Mouse (Mus musculus) layer of hippocampus, adult 18-20 months (tissue): Measurements from ENCODE around the gene Dab2ip. TPM values are rescaled to one million over a fixed set of nuclear protein-coding genes. Genes with fewer than 3 reads are reported as not detected.

Source experiments
- DNase-seq, 2 experiments: peaks; one replicate each; pipeline ENCODE4 v3.0.0; 2022; ENCODE audit warnings: low spot score in 2 of 2
- total RNA-seq, 2 experiments: library from RNA; stranded (reverse); gene quantifications; 2 replicates each; pipeline ENCODE4 v1.2.3; 2021

Dab2ip gene
- total RNA-seq, 2 experiments from 2014 or later = 108 to 109 TPM

DNA sequence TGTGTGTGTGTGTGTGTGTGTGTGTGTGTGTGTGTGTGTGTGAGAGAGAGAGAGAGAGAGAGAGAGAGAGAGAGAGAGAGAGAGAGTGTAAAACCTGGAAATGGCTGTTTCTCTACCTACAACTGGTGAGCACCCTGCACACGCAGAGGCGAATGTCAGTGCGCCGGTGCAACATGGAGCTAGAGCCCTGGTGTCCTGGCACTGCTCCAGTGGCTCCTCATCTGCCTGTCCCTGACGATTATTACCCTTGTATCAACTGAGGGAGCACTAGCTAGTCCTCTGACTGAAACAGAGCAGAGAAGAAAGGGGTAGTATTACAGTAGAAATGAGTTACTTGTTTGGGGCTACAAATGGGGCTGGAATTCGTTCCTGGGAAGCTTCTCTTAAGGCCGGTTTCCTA is 155.4 kb downstream of the Dab2ip start:
- DNase-seq = no peak

DNA sequence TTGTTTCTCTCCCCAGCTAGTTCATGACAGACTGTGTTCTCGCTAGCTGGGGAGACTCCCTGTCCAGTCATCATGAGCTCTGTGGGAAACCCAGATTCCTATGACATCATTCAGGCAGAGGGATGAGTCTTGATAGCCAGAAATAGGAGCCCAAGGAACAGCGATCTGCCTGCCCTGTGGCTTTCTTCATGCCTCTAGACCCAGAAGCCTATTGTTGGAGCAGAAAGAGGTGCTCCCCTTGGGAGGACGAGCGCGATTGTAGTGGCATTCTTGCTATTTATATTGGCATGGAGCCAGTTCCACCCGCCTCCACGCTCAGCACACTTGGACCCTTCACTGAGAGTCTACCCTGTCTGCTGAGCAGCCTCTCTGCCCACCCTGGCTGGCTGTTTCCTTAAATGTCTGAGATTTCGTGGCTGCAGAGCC is 156.7 kb downstream of the Dab2ip start:
- no peak for DNase-seq

- DNase-seq = no peak
Observed at GRCm38 (mm10) chr2:35715485-35715884, 157.4 kb downstream of the Dab2ip start.

DNA sequence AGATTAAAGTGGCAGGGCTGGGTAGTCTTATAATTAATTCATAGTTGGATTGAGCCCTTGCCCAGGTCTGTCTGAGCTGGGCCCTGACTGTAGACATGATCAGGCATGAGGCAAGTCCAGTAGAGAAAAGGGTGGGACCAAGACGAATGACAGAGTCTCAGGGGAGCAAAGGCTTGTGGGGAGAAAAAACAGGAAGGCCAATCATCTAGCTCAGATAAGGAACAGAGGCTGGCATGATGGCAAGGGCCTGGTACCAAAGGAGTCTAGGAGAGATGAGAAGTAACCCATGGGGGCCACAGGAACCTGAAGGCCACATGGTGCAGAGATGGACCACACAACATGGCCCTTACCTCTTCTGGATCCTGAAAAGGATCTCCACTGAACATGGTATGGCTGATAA is 158.1 kb downstream of the Dab2ip start:
- DNase-seq = no peak

- DNase-seq = no peak
Observed at GRCm38 (mm10) chr2:35718003-35718500, 160.0 kb downstream of the Dab2ip start.

- DNase-seq = no peak
Observed at GRCm38 (mm10) chr2:35718662-35719061, 160.6 kb downstream of the Dab2ip start.

DNA sequence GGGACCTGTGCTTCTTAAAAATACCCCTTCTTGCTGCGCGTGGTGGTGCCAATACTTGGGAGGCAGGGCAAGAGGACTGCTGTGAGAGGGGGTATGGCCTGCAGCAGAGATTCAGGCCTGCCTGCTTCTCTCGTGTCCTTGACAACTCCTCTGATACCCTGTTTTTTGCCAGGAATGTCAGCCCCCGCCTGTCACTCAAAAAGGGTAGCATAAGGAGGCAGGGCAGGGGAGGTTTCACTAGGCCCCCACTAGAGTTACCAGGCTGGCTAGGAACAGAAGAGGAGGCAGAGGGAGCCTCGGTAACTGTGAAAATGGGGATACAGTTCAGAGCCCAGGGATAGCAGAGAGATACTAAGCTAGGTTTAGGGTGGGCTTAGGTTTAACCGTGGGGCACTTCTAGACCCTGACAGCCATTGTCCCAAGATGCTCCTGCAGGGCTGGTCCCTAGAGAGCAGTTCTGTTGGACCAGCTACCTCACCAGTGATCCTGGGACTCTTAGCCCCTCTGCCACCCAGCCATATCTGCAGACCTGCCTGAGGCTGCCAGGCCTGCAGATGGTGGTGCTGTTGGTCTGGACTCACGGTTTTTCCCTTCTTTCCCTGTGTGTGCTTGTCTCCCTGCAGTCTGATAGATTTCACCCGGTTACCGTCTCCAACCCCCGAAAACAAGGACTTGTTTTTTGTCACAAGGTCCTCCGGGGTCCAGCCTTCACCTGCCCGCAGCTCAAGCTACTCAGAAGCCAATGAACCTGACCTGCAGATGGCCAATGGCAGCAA is 161.4 kb downstream of the Dab2ip start:
- DNase-seq = peak; percentile 35 to 75

DNA sequence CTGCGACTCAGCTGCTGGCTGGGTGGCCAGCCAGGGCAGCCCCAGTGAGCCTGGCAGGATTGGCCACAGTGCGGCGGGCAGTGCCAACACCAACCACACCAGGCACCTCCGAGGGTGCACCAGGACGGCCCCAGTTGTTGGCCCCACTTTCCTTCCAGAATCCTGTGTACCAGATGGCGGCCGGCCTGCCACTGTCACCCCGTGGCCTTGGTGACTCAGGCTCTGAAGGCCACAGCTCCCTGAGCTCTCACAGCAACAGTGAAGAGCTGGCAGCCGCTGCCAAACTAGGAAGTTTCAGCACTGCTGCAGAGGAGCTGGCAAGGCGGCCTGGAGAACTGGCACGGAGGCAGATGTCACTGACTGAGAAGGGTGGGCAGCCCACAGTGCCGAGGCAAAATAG is 162.0 kb downstream of the Dab2ip start:
- DNase-seq = peak in 1 of 2 experiments; percentile 52

- no peak for DNase-seq
Observed at GRCm38 (mm10) chr2:35720550-35720949, 162.5 kb downstream of the Dab2ip start.

DNA sequence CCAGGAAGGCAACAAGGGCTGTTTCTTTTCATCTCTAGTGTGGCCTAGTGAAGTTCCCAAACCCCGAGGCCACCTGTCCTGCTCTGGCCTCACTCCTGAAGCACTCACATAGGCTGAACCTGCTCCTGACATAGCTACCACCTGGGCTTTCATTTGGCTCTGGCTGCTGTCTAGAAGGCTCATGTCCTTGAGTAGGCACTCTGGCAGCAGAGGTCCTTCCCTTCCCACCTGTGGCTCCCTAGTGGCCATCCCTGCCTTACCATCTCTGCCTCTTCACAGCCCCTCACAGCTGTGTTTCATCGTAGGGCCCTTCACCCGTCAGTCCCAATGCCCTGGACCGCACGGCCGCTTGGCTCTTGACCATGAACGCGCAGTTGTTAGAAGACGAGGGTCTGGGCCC is 162.9 kb downstream of the Dab2ip start:
- no peak for DNase-seq

- DNase-seq = no peak
Observed at GRCm38 (mm10) chr2:35722821-35723220, 164.8 kb downstream of the Dab2ip start.

DNA sequence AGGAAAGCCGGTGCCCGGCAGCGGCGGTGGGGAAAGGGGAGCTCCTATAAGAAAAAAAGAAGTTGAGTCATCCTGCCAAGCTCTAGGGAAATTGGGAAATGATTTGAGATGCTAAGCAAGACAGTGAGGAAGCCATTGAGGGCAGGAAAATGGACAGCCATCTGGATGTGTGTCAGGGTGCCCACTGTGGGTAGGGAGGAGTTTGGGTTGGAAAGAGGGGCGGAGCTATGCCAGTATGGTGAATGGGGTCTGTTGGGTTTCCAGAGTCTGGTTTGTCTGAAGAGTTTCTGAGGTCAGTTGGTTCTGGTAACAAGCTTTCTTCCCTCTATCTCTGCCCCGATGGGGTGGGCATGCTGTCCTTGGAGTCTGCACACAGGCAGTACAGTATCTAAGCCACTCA is 165.2 kb downstream of the Dab2ip start:
- no peak for DNase-seq

- no peak for DNase-seq
Observed at GRCm38 (mm10) chr2:35723691-35724090, 165.6 kb downstream of the Dab2ip start.

- DNase-seq = no peak
Observed at GRCm38 (mm10) chr2:35728633-35729032, 170.6 kb downstream of the Dab2ip start.

- no peak for DNase-seq
Observed at GRCm38 (mm10) chr2:35729077-35730065, 171.3 kb downstream of the Dab2ip start.

GRCm38 (mm10) chr2:35731671-35732449 is 173.8 kb downstream of the Dab2ip start:
- DNase-seq = no peak

GRCm38 (mm10) chr2:35735001-35735400 is 176.9 kb downstream of the Dab2ip start:
- no peak for DNase-seq

GRCm38 (mm10) chr2:35736061-35736460 is 178.0 kb downstream of the Dab2ip start:
- DNase-seq = no peak

GRCm38 (mm10) chr2:35737467-35738027 is 179.5 kb downstream of the Dab2ip start:
- DNase-seq = no peak

DNA sequence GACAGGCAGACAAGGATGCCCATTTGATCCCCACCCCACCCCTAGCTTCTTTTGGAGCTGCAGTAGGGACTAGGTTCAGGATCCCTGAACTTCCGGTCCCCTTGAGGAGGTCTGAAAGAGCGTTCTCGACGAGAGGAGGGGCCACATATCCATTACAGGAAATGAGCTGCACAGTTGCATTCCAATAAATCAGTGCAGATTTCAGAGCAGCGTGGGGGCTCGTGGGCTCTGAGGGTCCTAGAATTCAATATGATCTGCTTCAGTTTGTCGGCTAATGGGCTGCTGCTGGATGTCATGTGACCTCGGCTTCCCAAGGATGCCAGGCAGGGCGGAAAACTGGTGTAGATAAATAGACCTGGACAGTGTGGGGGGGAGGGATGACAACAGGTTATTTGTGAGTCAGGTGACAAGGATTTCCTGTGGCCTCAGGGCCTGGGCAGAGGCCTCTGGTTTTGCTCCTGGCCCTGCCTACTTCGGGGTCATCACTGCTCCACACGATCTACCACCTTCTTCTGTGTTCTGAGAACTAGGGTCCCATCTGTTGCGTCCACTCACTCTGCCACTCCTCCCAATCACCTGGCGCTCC is 181.7 kb downstream of the Dab2ip start:
- DNase-seq = no peak
